Mouse (Mus musculus) thymus, adult 2 months (tissue): ENCODE data around the gene Ppp4r1.

Experiments used
- CTCF ChIP-seq: fragments of 200-500 bp; IDR thresholded peaks from 2 replicates; pipeline ENCODE4 v1.5.1; 2012; ENCODE audit warnings: mild to moderate bottlenecking, control low read depth, low read length, moderate library complexity, borderline replicate concordance; ENCODE audit not compliant: control insufficient read depth, poor library complexity, insufficient read depth; ENCODE audit errors: extremely low read depth
- POLR2A ChIP-seq: fragments of 200-500 bp; IDR thresholded peaks from 2 replicates; pipeline ENCODE4 v1.6.1; 2012; ENCODE audit warnings: mild to moderate bottlenecking, low read length, control low read depth, moderate library complexity; ENCODE audit not compliant: control insufficient read depth, poor library complexity, insufficient read depth; ENCODE audit errors: extremely low read depth

DNA sequence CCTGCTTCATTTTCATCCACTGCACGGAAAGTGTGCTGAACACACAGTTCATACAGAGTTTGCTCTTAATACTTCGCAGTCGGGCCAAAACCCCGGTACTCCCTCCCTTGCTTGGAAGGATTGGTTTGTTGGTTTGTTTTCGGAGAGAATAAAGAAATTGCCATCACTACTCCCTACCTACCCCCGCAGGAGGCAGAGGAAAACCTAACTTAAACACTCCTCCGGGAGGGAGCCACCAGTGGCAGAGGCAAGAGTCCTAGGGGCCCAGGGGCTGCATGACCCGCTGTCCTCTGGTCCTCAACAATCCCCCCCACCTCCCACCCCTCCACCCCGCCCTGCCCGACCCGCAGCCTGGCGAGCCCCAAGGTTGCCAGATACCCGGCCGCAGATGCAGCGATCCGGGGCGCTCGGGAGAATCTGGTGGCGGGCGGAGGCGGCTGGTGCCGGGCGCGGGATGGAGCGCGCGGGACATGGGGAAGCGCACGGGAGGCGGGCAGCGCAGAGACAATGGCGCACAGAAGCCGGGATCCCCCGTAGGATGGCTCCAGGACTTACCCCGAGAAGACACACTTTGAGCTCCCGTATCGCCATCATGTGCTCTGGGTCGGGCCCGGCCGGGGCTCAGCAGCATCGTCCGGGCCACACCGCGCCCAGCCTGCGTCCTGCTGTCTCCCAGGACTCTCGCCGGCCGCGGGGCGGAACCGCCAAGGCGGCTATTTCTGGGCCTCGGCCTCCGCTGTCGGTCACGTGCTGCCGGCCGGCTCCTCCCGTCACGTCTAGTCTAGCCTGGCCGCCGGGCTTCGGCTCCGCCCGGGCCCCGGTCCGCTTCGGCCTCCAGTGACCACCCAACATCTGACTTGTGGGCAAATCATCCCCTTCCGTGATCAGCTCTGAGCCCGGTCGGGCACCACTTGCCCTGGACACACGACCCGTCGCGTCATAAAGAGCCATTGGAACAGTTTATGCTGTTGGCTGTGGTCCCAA lies 10.1 kb upstream of the Ppp4r1 start, which contains the start of gene Rab31:
- no peak for TF ChIP-seq POLR2A
- no peak for TF ChIP-seq CTCF
